Mouse (Mus musculus) cerebellum, postnatal 25 days (tissue): ENCODE measurements at regions not wholly inside any gene's neighbourhood (a gene's known extent, or its start where the extent isn't known, plus 50 kb on each side); places are given as distances from the start of the nearest gene placed in this dataset.

Experiments
- DNase-seq, 2 experiments: peaks; one replicate each; pipeline ENCODE4 v3.0.0; 2021; ENCODE audit warnings: mixed read lengths in 2 of 2

DNA sequence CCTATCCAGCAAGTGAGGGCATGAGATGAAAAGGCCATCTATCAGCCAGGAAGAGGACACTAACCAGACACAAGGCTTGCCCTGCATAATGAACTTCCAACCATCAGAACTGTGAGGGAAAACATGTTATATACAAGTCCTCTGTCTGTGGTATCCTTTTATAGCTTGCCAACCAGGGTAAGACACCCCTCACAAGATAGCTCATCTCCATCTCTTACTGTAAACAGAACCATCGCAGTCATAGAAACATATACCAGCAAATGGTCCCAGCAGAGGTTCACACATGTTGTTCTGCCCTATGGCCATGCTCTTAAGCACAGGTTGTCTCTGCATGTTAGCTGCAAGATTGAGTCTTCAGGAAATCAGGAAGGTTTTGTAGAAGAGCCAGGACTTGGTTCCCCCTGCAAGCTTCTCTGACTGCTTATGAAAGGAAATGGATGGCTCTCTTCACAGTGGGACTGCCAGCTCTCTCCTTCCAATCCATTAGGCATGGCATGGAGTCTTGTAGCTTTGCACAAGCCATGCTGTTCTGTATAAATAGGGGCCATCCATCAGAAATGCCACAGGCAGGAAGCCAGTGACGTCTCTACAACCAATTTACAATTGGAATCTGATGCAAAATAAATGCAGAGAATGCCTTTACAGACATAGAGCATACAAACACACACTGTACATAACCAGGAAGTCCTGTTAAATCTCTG, 1514.0 kb upstream of the Lrrc6 start:
- peak; percentile 7 to 12 for DNase-seq

DNA sequence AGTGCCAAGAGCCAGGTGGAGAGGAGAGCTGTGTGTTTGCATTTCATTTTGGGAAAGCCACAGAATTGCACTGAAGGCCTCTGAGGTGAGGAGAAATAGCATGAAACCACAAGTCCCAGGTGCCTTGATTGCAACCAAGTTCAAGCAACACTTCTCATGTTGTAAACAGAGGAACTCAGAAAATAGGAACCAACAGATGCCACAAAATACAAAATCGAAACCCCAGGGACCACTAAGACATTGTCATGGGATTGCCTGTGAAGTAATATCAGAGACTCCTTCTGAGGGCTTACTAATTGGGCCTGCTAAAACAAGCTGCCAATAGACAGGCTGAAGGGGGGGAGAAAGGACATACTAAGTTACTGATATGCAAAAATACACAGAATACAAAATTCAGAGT, 1510.5 kb upstream of the Lrrc6 start:
- DNase-seq, result peak in 1 of 2 experiments; percentile 39

DNA sequence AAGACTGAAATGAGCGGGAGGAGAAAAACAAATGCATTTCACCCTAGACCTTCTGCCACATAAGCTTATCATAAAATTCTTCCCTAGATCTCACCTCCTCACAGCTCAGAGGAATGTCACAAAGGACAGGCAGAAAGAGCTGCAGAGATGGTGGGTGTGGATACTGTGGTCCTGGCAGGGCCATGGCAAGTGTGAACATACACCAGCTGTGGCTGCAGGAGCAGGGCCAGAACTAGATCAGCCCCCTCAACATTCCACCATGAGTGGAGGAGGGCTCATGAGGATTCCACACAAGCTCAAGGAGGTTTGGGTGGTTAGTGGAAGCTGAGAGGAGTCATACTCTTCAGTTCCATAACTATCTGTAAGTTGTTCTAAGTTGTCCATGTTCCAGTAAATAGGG, 1509.5 kb upstream of the Lrrc6 start:
- DNase-seq, result no peak

DNA sequence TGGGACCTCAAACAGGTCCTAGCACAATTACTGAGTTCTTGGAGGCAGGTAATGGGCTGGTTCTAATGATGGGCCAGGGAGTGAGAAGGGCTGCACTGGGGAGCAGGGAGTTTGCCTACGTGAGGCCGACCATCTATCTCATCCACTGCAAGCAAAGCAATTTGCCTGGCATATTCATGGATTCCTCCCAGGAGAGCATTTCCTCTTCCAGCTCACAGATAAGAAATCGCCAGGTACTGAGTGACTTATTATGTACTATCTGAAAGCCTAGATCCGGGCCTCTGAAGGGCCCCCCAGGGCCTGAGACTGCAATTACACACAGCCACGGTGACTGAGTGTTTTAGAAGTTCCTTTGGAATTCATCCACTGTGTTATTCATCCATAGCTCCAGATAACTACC, 1504.1 kb upstream of the Lrrc6 start:
- DNase-seq, result no peak

DNA sequence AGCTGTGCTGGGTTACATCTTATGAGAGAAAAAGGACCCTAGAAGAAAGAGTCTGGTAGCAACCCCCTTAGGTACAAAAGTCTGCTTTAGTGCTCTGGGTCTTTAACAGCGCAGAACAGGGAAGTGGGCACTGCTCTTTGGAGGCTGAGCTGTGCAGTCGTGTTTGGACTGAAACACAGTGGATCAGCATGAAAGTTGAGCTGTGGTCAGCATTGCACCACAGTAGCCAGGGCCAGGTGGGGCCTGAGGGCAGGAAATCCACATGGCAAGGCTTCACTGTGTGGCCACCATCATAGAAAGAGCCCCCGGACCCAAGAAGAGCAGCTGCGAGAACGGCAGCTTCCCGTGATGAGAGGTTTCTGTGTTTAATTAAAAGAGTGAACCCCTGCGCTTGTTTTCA, 1495.8 kb upstream of the Lrrc6 start:
- no peak for DNase-seq

DNA sequence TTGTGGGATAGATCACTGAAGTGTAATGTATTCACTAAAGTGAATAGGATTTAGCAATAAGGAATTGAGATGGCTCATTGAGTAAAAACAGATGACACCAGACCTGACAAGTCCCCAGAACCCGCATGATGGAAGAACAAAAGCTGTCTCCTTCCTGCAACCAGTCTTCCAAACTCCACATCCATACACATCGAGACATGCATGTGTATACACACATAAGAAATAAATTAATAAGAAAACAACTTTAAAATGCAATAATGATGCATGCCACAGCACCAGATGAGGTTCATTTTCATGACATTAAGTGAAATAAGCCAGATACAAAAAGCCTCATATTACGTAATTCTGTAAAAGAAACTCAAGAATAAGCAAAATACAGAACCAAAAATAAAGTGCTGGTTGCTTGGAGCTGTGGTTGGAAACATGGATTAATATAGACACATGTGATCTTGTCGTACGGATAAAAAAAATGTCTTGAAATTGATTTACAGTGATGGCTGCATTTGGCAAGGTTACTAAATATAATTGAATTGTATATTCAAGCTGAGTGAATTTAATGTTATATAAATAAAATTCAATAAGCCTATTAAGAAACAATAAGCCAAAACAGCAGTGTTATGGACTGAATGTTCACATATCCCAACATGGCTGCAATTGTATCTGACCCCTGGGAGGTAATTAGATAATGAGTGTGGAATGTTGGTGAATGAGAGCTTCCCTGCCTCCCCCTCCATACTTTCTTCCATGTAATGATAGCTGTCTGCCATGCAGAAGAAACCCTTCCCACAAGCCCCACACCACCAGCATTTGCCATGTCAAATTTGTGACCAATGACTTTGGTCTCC, 1488.9 kb upstream of the Lrrc6 start:
- no peak for DNase-seq

DNA sequence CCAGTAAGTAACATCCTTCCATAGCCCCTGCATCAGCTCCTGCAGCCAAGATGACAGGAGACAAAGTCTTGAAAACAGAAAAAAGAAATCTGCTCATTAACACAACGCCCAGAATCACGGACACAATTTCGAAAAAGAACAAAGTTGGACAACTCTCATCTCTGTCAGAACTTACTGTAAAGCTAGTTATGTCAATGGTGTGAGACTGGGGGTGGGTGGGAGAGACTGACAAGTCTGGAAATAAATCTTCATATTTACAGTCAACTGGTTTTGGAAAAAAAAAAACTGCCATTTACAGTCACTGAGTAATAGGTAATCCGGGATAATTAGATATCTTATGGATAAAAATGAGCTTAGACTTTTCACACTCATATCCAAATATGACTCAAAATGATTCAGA, 1487.2 kb upstream of the Lrrc6 start:
- DNase-seq, result no peak

DNA sequence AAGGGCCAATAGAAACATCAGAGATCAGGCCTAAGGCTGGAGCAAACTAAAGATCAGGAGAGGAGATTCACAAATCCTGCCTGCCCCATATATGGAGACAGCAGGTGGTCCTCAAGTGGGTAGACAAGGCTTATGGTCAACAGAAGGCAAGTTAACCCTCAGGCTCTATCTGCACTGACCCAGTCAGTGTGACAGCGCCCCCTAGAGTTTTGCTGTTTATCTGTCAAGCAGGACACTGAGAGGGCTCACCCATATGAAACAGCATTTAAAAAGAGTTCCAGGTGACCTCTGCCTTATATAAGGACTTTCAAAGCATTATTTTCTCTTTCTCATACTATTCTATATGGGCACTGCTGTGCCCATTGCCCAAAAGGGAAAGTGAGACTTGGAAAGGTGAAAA, 1482.5 kb upstream of the Lrrc6 start:
- DNase-seq, result peak in 1 of 2 experiments; percentile 11

DNA sequence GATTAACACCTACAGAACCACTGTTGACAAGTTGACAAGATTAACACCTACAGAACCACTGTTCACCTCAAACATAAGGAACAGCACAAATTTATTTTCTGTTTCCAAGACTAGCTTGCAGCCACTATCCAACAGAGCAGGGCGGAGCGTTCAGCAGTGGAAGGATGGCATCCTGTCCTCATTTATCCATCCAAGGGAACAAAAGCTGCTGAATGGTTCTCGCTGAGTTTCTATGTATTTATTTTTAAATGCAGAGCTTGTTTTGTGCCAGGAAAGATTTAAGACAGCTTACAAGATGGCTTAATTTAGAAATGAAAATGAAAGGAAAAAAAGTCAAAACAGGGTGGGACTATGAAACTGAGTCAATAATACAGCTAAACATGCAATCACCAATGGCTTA, 1481.2 kb upstream of the Lrrc6 start:
- DNase-seq, result no peak

DNA sequence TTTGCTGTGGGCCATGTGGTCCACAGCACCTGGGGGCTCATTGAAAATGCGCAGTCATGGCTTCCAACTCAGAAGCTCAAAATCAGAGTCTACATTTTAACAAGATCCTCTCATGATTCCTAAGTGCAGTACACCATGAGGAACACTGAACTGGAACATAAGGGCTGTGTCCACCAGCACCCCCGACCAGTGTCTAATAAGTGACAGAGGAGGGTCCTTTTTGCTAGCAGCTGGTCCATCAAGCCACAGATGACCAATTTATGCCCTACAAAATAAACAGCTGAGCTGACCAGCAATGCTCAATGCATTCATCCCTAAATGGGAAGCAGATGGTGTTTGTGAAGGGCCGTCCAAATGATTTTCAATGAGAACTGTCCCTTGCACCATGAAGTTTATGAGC, 1478.7 kb upstream of the Lrrc6 start:
- no peak for DNase-seq

DNA sequence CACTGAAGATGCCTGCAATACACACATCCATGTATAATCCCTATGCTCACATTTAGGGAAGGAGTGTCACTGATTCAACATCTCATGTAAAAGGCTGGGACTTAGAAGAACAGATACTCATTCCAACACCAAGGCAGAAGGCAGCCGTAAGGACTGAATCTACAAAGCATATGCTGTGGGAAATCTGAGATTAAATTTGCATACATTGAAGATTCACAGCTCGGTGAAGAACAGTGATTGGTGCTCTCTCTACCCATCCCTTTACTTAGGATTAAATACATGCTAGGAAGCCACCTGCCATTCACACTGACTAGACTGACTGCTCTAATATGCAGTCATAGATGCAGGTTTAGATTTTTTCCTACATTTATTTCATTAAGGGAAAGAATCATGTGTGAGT, 1476.5 kb upstream of the Lrrc6 start:
- no peak for DNase-seq

DNA sequence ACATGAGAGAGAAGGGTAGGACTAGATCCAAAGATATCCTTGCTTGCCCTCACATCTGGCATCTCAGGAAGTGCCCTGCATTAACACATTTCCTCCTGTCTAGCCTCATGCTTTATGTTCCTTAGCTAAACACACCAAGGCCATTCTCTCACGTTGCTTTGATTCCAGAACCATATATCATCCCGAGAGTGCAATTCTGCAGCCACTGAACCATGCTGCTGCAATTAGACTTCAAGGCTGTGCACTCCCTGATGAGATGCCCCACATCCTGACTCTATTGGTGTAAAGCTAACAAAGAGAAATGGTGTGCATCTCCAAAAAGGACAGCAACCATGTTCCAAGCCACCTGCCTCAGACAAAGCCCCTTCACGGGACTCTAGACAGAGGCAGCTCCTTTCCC, 1471.3 kb upstream of the Lrrc6 start:
- no peak for DNase-seq

DNA sequence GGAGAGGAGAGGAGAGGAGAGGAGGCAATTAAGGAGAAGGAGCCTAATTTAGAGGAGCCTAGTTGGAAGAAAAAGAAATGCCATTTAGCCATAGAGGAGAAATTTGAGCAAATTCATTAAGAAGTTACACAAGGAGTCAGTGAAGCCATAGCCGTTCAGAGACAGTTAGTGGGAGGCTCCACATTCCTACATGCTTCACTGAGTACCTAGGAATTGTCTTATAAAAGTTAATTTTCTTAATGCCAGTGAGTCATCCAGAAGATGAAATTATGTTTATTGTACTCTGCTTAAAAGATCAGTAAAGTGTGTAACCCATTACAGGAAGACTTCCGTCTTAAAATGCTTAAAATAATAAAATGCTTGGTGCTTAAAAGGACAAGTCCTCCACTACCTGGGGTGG, 1453.5 kb upstream of the Lrrc6 start:
- no peak for DNase-seq

DNA sequence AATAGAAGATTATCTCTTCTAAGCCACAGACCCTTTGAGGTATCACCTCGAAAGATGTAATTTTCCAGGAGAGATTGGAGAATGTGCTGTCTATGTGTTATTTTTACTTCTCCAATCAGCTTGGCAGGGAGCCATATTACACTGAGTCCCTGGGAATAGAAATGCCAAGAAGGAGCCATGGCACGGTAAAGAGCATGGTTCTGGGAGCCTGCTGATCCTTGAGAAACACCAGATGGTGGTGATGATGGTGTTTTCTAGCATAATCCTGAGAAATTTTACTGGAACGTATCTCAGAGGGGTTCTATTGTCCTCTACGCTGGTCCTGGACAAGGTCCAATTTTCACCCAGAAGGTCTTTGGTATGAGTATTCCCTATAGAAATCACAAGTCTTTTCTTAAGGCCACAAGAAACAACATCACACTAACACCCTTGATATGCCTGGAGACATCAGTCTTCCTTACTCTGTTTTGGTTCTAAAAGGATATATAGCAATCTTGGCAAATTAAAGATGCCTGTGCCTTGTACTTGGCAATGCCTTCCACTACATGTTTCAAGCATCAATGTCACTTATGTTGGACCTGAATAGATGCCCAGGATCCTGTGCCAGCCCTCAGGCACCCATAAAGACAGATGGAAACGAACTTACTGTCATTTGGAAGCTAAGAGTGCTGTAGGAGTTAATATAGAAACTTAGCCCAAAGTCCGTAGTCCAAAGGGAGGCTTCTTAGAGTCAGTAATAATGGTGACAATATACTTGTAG, 1449.8 kb upstream of the Lrrc6 start:
- peak; percentile 33 to 49 for DNase-seq

DNA sequence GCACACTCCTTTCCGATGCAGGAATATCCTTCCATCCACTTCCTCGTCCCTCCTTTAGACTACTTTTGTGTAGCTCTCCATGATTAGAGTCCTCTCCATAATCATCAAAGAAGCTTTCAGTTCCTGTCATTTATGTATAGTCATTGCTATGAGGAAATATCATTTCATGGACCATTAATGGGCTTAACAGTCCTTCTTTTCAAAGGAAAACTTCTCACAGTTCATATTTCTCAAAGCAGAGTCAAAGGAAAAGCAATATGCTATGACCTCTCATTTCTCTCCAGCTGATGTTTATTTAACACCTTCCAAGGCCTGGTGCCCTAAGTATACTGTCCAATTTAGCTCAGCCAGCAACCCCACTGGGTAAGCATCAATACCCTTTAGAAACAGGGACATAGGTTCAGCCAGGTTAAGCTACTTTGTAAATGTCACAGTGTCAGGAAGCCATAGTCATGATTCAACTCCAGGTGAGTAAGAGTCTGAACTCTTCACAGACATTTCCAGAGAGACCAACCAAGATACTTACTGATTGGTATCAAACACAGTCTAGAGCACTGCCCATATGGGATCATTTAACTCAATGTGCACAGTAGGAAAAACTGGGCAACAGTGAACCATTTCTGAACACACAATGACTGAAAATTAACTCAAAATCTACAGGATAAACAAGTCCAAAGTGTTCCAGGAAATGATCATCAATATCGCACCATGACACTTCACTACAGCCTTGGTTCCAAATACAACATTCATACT, 1443.8 kb upstream of the Lrrc6 start:
- no peak for DNase-seq

DNA sequence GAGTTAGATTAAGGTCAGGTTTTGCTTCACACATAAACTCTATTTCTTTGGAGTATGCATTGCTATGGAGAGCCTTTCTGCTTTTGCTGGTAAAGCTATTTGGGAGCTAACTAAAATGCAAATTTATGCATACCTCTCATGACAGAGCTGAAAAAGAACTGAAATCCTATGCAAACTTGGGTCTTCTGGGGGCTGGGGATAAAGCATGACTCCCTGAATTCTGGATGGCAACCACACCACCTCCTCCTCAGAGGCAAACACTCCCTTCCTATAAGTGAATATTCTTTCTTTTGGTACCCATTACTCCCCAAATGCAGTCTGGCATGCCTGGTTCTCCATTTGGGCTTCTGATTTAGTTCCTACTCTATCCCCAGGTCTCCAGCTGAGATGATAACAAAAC, 1442.3 kb upstream of the Lrrc6 start:
- no peak for DNase-seq

DNA sequence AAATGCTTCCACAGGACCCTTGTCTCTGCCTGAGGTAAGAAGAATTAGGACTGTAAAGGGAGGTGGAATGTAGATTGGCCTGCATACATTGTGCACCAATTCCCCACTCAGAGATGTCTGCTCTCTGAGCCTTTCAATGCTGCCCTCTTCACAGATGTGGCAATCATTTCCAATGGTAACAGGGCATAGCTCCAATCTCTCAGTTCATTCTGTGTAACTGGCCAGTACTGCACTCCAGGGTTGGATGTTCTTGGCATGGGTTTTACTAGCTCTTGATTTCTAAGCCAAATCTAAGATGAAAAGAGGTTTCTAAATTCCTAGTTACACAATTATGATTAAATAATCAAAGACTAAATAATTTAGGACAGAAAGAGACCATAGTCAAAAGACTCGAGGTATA, 1439.8 kb upstream of the Lrrc6 start:
- DNase-seq, result no peak

DNA sequence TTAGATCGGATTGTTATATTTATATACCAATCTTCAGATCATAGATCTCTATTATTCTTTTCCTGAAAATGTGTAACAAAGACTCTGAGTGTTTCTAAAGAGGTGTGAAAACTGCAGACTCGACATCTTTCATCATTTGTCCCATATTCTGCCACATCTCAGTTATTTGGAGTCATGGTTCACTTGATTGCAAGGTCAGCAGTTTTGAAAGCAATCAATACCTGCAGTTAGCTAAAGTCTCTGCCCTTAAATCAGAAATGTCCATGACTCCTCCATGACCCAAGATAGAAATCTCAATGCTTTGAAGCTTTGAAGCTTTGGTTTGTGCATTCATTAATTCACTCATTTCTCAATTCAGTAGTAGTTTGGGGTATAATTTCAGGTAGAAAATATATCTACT, 1424.2 kb upstream of the Lrrc6 start:
- no peak for DNase-seq

DNA sequence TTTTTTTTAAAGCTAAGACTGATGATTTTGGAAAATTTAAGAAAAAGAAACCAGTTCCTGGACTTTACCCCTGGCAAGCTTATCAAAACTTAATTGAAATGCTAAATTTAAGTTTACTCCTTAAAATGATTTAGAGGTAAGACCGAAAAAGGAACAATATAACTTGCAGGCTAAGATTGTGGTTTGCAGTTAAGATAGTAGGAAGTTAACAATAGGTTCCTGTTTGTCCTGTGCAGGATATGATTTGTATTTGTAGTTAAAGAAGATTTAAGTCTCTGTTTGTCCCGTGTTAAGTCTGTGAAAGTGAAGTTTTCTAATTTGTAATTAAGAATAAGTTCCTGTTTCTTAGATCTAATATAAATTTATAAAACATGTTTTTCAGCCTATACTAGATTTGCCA, 1406.3 kb upstream of the Lrrc6 start:
- DNase-seq, result no peak

DNA sequence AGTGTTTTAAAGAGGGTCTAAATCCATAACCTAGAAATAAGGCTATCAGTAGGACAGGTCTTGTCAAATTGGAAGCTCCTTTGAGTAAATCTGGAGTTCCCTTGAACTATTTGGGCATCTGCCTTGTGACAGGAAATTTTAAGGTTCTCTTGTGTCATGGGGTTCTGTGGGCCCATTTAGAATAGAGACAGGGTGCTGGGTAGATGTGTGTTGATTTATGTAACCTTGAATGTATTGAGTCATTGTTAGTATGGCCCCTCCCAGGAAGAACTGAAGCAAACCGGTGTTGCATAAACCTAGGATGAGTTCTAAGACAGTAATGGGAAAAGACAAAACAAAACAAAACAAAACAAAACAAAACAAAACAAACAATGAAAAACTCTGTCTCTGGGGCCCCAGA, 1404.6 kb upstream of the Lrrc6 start:
- no peak for DNase-seq

DNA sequence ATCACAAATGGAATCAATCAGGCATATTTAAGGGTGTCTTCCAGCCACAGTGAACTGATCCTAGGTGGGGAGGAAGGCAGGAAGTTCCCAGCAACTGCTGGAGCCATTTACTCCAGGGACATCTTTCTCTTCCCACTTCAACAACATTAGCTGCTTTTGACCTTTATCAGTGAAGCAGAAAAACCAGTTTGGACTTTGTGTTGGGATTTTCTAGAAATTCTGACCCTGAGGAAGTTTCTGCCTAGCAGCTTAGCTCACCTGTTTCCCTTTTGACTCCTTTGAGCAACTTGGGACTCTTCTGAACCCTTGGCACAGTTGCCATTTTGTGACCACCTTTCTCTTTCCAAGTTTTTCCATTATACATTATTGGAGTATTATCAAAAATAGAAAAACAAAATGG, 1403.9 kb upstream of the Lrrc6 start:
- no peak for DNase-seq

DNA sequence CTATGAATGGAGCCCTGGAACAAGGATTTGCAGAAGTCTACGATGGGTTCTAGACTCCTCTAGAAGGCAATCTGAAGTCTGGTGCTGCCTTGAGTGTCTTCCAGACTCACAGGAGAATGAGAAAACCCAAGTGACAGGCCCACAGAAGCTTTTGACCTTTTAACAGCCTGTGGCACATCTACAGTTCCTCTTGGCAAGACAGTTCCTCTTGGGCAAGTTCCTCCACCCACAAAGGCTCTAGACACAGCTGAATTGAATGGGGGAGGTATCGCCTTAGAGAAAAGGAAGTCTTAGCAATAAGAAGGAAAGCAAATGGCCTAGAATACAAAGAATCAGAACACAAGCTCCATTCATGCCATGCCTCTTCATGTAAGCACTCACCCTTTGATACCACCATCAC, 1402.3 kb upstream of the Lrrc6 start:
- DNase-seq, result no peak

DNA sequence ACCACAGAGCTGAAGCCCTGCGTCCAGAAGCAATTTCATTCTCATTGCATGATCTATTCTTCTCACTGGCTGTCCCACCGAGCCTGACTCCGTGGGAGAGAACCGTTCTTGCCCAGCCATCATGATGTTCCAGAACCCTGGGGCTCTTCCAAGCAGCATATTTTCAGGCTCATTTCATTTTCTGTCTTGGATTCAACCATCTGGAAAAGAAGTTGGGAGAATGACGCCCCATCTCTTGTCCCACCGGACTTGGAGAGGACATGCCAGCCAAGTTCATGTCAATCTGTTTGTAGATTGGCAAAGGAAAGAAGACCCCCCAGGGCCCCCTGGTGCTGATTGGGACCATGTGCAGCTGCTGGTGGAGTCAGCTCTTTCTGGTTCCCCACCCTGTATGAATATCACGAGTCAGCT, 1400.5 kb upstream of the Lrrc6 start:
- peak in 1 of 2 experiments; percentile 4 for DNase-seq
